Mouse (Mus musculus): ENCODE measurements around the gene Rtl10.

The Rtl10 gene

DNA sequence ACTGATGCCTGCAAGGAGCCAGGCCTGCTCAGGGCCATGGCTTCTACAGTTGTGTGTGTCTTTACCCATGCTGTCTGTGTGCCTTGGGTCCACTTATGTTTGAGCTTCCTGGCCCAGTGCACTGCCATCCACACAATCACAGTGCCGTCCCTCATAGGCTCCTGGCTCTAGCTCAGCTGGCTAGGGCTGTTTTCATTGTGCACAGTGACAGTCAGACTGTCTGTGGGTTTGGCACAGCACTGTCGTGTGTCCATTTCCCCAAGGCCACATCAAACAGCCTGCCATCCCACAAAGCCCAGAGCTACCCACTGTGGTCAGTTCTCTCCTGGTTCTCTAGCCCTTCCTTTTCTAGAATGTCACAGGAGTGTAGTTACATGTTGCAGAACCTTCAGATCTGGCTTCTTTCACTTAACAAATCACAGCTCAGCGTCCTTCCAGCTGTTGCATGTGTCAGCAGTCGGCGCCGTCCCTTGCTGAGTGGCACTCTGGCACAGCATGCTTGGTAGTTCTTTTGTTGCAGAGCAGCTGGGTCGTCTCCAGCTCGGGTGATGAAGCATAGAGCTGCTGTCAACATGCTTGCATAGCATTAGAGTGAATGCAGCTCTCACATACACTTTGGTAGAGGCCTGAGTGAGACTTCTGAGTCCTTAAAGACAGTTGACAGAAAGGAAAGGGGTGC lies 44.6 kb downstream of the Rtl10 start:
- no peak for DNase-seq (ENCODE audit: low read depth, low spot score)

DNA sequence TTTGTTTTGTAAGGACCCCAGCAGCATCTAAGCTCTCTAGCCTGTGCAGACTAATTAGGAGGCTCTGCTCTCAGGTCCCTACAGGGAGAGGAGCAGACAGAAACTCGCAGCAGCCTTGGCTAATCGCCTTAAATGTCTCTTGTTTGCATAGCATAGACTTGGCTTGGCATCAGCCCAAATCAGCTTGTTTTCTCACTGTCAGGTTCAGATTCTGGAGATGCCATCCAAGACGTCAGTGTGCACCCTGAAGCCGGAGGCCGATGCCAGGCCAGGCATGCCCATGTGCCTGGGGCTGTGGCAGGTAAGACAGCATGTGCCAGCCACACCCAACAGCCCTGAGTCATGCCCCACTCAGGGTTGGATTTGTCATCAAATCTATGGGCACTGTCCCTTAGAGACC lies 49.2 kb downstream of the Rtl10 start:
- no peak for DNase-seq (ENCODE audit: low read depth, low spot score)
